Mouse (Mus musculus) midbrain, embryonic 12.5 days (tissue): ENCODE measurements around the gene Idua. TPM values are rescaled to one million over a fixed set of nuclear protein-coding genes. Genes with fewer than 3 reads are reported as not detected.

Experiments
- ATAC-seq: fragments of 200-750 bp; cut with Nextera tagmentation; 2 replicates; pipeline ENCODE4 v1.8.0; 2017; ENCODE audit warnings: low read depth, moderate TSS enrichment, moderate library complexity; ENCODE audit not compliant: low FRiP score
- H3K27ac ChIP-seq: fragments of 300-500 bp; sonication (generic); replicated peaks from 2 replicates; pipeline ENCODE4 v1.5.1; 2016; ENCODE audit warnings: mild to moderate bottlenecking
- H3K27me3 ChIP-seq: fragments of 300-500 bp; sonication (generic); 2 replicates; pipeline ENCODE4 v1.6.1; 2016; ENCODE audit warnings: mild to moderate bottlenecking
- H3K36me3 ChIP-seq: fragments of 300-500 bp; sonication (generic); 2 replicates; pipeline ENCODE4 v1.6.1; 2016
- H3K4me1 ChIP-seq: fragments of 300-500 bp; sonication (generic); 2 replicates; pipeline ENCODE4 v1.6.1; 2016
- H3K4me2 ChIP-seq: fragments of 300-500 bp; sonication (generic); replicated peaks from 2 replicates; pipeline ENCODE4 v1.6.1; 2016; ENCODE audit warnings: mild to moderate bottlenecking, moderate library complexity
- H3K4me3 ChIP-seq: fragments of 300-500 bp; sonication (generic); 2 replicates; pipeline ENCODE4 v1.5.1; 2016; ENCODE audit warnings: mild to moderate bottlenecking
- H3K9ac ChIP-seq: fragments of 300-500 bp; sonication (generic); replicated peaks from 2 replicates; pipeline ENCODE4 v1.6.1; 2016; ENCODE audit warnings: mild to moderate bottlenecking, moderate library complexity
- H3K9me3 ChIP-seq: fragments of 300-500 bp; sonication (generic); 2 replicates; pipeline ENCODE4 v1.6.1; 2016; ENCODE audit warnings: mild to moderate bottlenecking
- WGBS: fragments of 180-500 bp; shearing (Covaris S2); methylation state at CpG from one replicate; pipeline ENCODE4 v1.1.7; 2016; 5-methylcytosine and 5-hydroxymethylcytosine counted together
- polyA plus RNA-seq: library from polyadenylated mRNA; unstranded; fragments of >200 nt; fragmentation: Nextera tagmentation; extraction: Ambion mirVana; gene quantifications from 2 replicates; pipeline ENCODE4 v1.2.1, GENCODE M21; 2016

The Idua gene
- polyA plus RNA-seq, 1 experiment from 2014 or later = 12.3 TPM

- no peaks in the 10 kb centered on the region for H3K27me3 ChIP-seq
- no peak overlapping the region for H3K27ac ChIP-seq
- no peak overlapping the region for H3K9ac ChIP-seq
- no peaks in the 10 kb centered on the region for H3K9me3 ChIP-seq
- ATAC-seq = no peak
- peaks cover 26% of the 10 kb centered on the region for H3K4me1 ChIP-seq
- H3K36me3 ChIP-seq = peaks cover 14% of the 10 kb centered on the region
- 97% methylated on average over 12 of the region's 12 CpGs for WGBS
- no peak overlapping the region for H3K4me2 ChIP-seq
- H3K4me3 ChIP-seq = no peak overlapping the region
Observed at GRCm38 (mm10) chr5:108671757-108672156, 11.6 kb downstream of the Idua start.

GRCm38 (mm10) chr5:108674624-108675023 is 14.5 kb downstream of the Idua start:
- H3K27me3 ChIP-seq = no peaks in the 10 kb centered on the region
- no peaks in the 10 kb centered on the region for H3K9me3 ChIP-seq
- no peak overlapping the region for H3K9ac ChIP-seq
- ATAC-seq = no peak
- no peak overlapping the region for H3K4me2 ChIP-seq
- H3K27ac ChIP-seq = no peak overlapping the region
- H3K4me1 ChIP-seq = peaks cover 28% of the 10 kb centered on the region
- H3K4me3 ChIP-seq = no peak overlapping the region
- WGBS = 78% methylated on average over 2 of the region's 2 CpGs
- peaks cover 14% of the 10 kb centered on the region for H3K36me3 ChIP-seq

GRCm38 (mm10) chr5:108675251-108675816 is 15.2 kb downstream of the Idua start, which contains the start of gene Slc26a1:
Gene Slc26a1 (minus strand): TSS chr5:108675569.
- Histone ChIP-seq H3K27ac (no peak within 1 kb of the TSS), H3K27me3 (no peaks in the 10 kb centered on the region), H3K36me3 (peaks cover 14% of the 10 kb centered on the region), H3K9ac (no peak within 1 kb of the TSS), H3K9me3 (no peaks in the 10 kb centered on the region), H3K4me1 (peaks cover 21% of the 10 kb centered on the region), H3K4me2 (no peak within 1 kb of the TSS), H3K4me3 (no peak within 1 kb of the TSS)
- 81% methylated on average over 9 of the region's 9 CpGs for WGBS
- no peak for ATAC-seq

GRCm38 (mm10) chr5:108676772-108677498 is 16.8 kb downstream of the Idua start:
- Histone ChIP-seq H3K9ac (peak overlapping the region; percentile 51), H3K4me1 (peaks cover 15% of the 10 kb centered on the region), H3K9me3 (no peaks in the 10 kb centered on the region), H3K36me3 (peaks cover 6% of the 10 kb centered on the region), H3K4me2 (peak overlapping the region; percentile 56), H3K27ac (peak overlapping the region; percentile 90), H3K4me3 (peak overlapping the region; percentile 37), H3K27me3 (no peaks in the 10 kb centered on the region)
- peak; percentile 64 for ATAC-seq
- WGBS = 14% methylated on average over 5 of the region's 5 CpGs

- peak overlapping the region; percentile 37 for H3K4me3 ChIP-seq
- H3K27me3 ChIP-seq = no peaks in the 10 kb centered on the region
- peak overlapping the region; percentile 51 for H3K9ac ChIP-seq
- H3K36me3 ChIP-seq = no peaks in the 10 kb centered on the region; the same call in 1 of the 2 replicates
- 3% methylated on average over 25 of the region's 25 CpGs for WGBS
- peak; percentile 91 for ATAC-seq
- H3K4me1 ChIP-seq = peaks cover 15% of the 10 kb centered on the region
- H3K9me3 ChIP-seq = no peaks in the 10 kb centered on the region
- H3K4me2 ChIP-seq = peak overlapping the region; percentile 56
- peak overlapping the region; percentile 90 for H3K27ac ChIP-seq
Observed at GRCm38 (mm10) chr5:108677605-108678295, 17.6 kb downstream of the Idua start.

- Histone ChIP-seq H3K9me3 (no peaks in the 10 kb centered on the region), H3K4me3 (no peak overlapping the region), H3K27ac (no peak overlapping the region), H3K27me3 (no peaks in the 10 kb centered on the region), H3K4me2 (no peak overlapping the region), H3K4me1 (peaks cover 15% of the 10 kb centered on the region), H3K36me3 (no peaks in the 10 kb centered on the region; the same call in 1 of the 2 replicates), H3K9ac (no peak overlapping the region)
- WGBS = 82% methylated on average over 6 of the region's 6 CpGs
- ATAC-seq = no peak
Observed at GRCm38 (mm10) chr5:108678296-108678854, 18.2 kb downstream of the Idua start.

GRCm38 (mm10) chr5:108679909-108680308 is 19.8 kb downstream of the Idua start:
- no peaks in the 10 kb centered on the region for H3K27me3 ChIP-seq
- no peaks in the 10 kb centered on the region for H3K36me3 ChIP-seq
- no peak overlapping the region for H3K9ac ChIP-seq
- 52% methylated on average over 3 of the region's 3 CpGs for WGBS
- no peak overlapping the region for H3K27ac ChIP-seq
- no peaks in the 10 kb centered on the region for H3K9me3 ChIP-seq
- no peak overlapping the region for H3K4me3 ChIP-seq
- H3K4me2 ChIP-seq = no peak overlapping the region
- no peak for ATAC-seq
- H3K4me1 ChIP-seq = peaks cover 15% of the 10 kb centered on the region

- Histone ChIP-seq H3K4me2 (no peak overlapping the region), H3K4me3 (no peak overlapping the region), H3K27ac (no peak overlapping the region), H3K9me3 (no peaks in the 10 kb centered on the region), H3K4me1 (peaks cover 15% of the 10 kb centered on the region), H3K36me3 (no peaks in the 10 kb centered on the region), H3K9ac (no peak overlapping the region), H3K27me3 (no peaks in the 10 kb centered on the region)
- 90% methylated on average over 6 of the region's 6 CpGs for WGBS
- no peak for ATAC-seq
Observed at GRCm38 (mm10) chr5:108680871-108681270, 20.7 kb downstream of the Idua start.

- WGBS = 68% methylated on average over 5 of the region's 5 CpGs
Observed at GRCm38 (mm10) chr5:108689091-108689490, 29.0 kb downstream of the Idua start.

GRCm38 (mm10) chr5:108691152-108691551 is 31.0 kb downstream of the Idua start:
- Histone ChIP-seq H3K9me3 (no peaks in the 10 kb centered on the region), H3K4me1 (peaks cover 17% of the 10 kb centered on the region)
- WGBS = 71% methylated on average over 4 of the region's 4 CpGs

More at GRCm38 (mm10) chr5:108689091-108689490, 29.0 kb downstream of the Idua start:
- no peak overlapping the region for H3K4me2 ChIP-seq
- ATAC-seq = no peak
- no peaks in the 10 kb centered on the region for H3K9me3 ChIP-seq
- peaks cover 24% of the 10 kb centered on the region for H3K27me3 ChIP-seq
- no peak overlapping the region for H3K9ac ChIP-seq
- no peaks in the 10 kb centered on the region for H3K36me3 ChIP-seq
- H3K27ac ChIP-seq = no peak overlapping the region
- no peak overlapping the region for H3K4me3 ChIP-seq
- H3K4me1 ChIP-seq = peaks cover 4% of the 10 kb centered on the region

GRCm38 (mm10) chr5:108692271-108692670 is 32.1 kb downstream of the Idua start, which contains the start of gene Fgfrl1:
Gene Fgfrl1 (plus strand): TSS chr5:108692382.
- H3K4me1 ChIP-seq = peaks cover 26% of the 10 kb centered on the region

More at GRCm38 (mm10) chr5:108691152-108691551, 31.0 kb downstream of the Idua start:
- H3K4me3 ChIP-seq = no peak overlapping the region
- H3K9ac ChIP-seq = no peak overlapping the region
- H3K36me3 ChIP-seq = no peaks in the 10 kb centered on the region
- H3K4me2 ChIP-seq = no peak overlapping the region
- H3K27me3 ChIP-seq = peaks cover 34% of the 10 kb centered on the region
- no peak overlapping the region for H3K27ac ChIP-seq
- no peak for ATAC-seq

More at GRCm38 (mm10) chr5:108692271-108692670, 32.1 kb downstream of the Idua start, which contains the start of gene Fgfrl1:
- peaks cover 34% of the 10 kb centered on the region for H3K27me3 ChIP-seq
- WGBS = 6% methylated on average over 16 of the region's 18 CpGs
- no peak for ATAC-seq
- H3K9me3 ChIP-seq = no peaks in the 10 kb centered on the region
- no peak within 1 kb of the TSS for H3K27ac ChIP-seq
- H3K9ac ChIP-seq = no peak within 1 kb of the TSS
- no peaks in the 10 kb centered on the region for H3K36me3 ChIP-seq
- peak within 1 kb of the TSS; percentile 88; the same call in 1 of the 2 replicates for H3K4me3 ChIP-seq
- peak within 1 kb of the TSS; percentile 88 for H3K4me2 ChIP-seq
